Mouse (Mus musculus): Measurements from ENCODE around the gene Adra2b. TPM values are rescaled to one million over a fixed set of nuclear protein-coding genes. Genes with fewer than 3 reads are reported as not detected.

The Adra2b gene
- total RNA-seq, 2 experiments from 2014 or later: 0.61 to 0.88 TPM

DNA sequence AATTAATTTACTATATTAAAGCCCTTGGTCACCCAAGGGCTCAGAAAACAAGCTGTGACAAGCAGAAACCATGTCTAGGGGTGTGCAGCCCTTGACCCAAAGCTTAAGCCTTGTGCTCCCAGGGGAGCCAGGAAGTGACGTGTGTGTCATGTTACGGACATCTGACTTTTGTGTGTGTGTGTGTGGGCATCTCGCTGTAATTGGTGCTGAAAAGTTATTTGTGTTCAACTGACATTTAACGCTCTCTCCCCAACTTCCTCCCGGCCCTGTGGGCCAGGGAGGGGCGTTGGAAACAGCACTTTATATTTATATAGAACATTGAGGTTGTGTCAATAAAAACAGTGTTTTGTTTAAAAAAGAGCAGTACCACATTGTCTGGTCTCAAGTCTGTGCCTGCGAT, 25.0 kb upstream of the Adra2b start:
- DNase-seq (ENCODE audit: low spot score): no peak
- intact Hi-C loops (cut with DNase I): no loop called here

DNA sequence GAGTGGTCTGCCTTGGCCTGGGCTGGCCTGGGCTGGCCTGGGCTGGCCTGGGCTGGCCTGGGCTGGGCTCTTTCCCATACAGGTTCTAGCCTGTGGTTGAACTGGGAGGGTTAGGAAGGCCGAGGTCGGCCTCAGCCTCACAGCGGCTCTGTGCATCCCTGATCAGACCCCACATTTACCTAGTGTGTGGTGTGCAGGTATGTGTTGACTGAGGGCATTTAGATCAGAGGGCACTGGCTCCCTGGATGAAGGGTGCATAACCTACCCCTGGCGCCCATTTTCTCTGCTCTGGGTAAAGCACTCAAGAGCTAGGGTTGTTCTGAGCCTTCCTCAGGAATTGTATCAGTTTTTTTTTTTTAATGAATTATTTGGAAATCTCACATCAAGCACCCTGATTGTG, 24.6 kb upstream of the Adra2b start, which contains the start of gene Astl:
TSS of gene Astl (plus strand) at position 224 of the 400 bp plus-strand sequence.
- intact Hi-C loops (cut with DNase I): no loop called here

DNA sequence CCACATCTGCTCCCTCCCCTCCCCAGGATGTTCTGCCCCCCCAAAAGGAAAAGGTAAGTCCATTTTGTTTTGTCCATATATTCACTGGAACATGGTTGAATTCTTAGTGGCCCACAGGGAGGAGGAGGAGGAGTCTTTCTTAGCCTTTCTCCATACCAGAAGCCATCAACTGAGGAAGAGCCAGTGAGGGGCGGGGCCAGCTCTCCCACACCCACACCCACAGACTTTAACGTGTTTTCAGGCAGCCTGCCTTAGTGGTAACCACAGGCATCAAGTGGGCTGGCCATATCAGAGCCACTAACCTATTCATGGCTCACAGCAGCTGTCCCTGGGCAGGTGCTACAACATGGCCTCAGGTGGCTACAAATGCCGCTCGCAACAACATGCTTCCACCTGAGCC, 24.2 kb upstream of the Adra2b start:
- intact Hi-C loops (cut with DNase I): no loop called here
- DNase-seq (ENCODE audit: low spot score): no peak

More for the DNA sequence above, 24.6 kb upstream of the Adra2b start, which contains the start of gene Astl:
- DNase-seq (ENCODE audit: low spot score): no peak

DNA sequence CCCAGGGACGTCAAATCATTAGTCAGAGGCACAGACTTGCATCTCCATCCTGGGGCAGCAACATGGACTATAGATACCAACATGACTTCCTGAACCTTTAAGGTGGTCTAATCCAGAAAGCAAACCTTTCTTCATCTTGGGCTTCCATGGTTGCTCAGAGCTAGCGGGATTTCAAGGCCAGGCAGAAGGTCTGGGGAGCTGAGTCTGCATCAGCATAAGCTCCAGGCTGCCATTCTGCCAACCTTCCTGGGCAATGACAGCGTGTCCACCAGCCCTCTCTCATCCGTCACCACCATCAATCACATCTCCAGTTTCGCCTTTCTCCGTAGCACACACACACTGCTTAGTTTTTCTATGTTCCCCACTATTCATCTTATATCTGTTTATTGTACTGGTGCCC, 23.7 kb upstream of the Adra2b start:
- DNase-seq (ENCODE audit: low spot score): no peak
- intact Hi-C loops (cut with DNase I): no loop called here

DNA sequence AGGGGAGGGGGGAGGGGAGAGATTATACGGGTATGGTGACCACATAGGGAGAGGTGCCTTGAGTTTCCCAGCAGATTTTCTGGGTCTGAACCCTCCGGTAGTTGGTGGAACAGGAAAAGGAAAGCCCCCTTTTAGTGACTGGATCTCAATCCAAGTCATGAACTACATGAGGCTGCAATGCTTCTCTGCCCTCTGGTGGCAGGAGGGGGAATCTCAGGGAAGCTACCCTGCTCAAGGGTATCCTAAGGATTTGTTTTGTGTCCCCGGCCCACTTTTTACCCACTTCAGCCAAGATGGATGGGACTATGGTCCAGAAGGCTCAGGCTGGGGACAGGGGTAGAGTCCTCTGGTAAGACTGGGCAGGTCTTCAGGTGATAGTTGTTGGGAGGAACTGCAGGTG, 21.8 kb upstream of the Adra2b start:
- intact Hi-C loops (cut with DNase I): loop anchor here (2.0 kb wide), 2 partner anchors 32 to 174 kb away; no protein-coding TSS in a partner anchor
- no peak for DNase-seq (ENCODE audit: low spot score)

DNA sequence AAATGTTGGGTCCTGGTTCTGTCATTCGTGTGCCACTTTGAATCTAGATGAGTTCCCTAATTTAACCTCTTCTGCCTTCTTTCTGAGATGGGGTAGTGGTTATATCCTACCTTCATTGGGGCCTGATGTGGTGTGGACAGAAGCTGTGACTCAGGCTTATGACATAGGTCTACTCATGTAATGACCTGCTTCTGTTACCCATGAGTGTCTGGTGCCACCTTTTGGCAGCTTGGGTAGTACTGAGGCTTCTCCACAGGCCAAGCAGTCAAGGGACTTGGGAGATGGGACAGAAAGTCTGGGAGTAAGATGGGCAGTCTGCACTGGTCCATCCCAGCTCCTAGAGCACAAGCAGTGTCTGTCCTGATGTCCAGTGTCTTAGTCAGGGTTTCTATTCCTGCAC, 16.7 kb upstream of the Adra2b start:
- intact Hi-C loops (cut with DNase I): no loop called here
- no peak for DNase-seq (ENCODE audit: low spot score)

DNA sequence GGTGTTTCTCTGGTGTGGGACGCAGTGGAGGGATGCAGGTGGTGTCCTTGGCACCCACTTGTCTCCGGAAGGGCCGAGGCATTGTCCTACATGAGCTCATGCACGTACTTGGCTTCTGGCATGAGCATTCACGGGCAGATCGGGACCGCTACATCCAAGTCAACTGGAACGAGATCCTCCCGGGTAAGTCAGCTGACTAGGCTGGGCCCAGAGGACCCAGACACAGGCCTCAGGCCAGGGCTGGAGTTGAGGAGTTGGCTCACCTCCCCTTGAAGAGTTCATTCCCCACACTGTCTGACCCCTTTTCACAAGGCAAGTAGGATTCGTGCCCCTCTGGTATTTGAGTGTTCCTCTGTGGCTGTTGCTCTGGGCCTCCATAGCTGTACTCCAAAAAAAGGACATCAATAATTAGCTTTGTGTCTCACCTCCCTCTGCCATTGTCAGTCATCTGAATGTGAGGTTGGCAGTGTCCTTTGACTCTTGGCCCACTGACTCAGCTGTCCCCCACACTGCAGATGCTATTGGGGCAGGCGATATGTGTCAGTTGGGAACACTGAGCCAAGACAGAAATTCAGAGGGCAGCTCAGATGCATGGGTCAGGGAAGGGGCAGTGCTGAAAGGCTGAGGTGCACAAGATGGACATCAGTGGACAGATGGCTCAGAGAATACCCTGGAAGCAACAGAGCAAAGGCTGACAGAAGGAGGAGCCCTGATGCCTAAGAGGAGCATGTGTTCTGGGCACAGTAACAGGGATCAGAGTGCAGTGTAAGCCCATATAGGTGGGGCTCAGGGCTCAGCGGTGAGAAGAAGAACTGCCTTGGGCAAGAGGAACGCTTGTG, 15.6 kb upstream of the Adra2b start:
- intact Hi-C loops (cut with DNase I): no loop called here
- DNase-seq (ENCODE audit: low spot score): no peak

DNA sequence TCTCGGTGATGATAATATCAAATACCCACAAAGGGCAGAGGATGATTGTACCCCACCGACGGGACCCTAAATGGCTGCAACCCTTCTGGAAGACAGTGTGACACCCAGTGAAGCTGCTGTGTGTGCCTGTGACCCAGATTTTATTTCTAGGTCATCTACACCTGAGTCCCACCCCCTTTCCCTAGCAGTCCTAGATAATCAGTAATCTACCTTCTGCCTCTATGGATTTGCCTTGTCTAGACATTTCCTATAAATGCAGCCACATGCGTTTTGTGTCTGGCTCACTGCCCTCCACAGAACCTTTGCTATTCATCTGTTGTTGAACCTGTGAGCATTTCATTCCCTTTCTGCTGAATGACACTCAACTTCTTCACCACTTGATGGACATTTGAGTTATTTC, 9.1 kb upstream of the Adra2b start:
- intact Hi-C loops (cut with DNase I): no loop called here
- DNase-seq (ENCODE audit: low spot score): no peak

DNA sequence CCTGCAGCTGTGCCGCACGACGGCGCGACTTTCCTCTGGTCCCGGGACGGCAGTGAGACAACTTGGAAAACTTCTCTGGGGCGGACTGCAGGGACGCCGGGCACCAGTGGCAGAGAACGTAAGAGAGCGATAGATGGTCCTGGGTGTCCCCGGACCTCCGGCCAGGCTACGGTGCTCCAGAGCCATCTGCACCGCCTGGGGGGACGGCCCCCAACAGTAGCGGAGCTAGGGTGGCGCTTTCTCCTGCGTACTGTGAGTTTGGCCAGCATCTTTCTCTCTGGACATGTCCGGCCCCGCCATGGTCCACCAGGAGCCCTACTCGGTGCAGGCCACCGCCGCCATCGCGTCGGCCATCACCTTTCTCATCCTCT, 259 bp downstream of the Adra2b start:
- no peak for DNase-seq (ENCODE audit: low spot score)
- intact Hi-C loops (cut with DNase I): loop anchor here (2.0 to 5.0 kb wide), 4 partner anchors 26 to 194 kb away; no protein-coding TSS in a partner anchor

DNA sequence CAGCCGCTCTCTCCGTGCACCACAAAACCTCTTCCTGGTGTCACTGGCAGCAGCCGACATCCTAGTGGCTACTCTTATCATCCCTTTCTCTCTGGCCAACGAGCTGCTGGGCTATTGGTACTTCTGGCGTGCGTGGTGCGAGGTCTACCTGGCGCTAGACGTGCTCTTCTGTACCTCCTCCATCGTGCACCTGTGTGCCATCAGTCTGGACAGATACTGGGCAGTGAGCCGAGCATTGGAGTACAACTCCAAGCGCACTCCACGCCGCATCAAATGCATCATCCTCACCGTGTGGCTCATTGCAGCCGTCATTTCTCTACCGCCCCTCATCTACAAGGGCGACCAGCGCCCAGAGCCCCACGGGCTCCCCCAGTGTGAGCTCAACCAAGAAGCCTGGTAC, 688 bp downstream of the Adra2b start:
- intact Hi-C loops (cut with DNase I): loop anchor here (2.0 to 5.0 kb wide), 4 partner anchors 25 to 194 kb away; no protein-coding TSS in a partner anchor
- no peak for DNase-seq (ENCODE audit: low spot score)

DNA sequence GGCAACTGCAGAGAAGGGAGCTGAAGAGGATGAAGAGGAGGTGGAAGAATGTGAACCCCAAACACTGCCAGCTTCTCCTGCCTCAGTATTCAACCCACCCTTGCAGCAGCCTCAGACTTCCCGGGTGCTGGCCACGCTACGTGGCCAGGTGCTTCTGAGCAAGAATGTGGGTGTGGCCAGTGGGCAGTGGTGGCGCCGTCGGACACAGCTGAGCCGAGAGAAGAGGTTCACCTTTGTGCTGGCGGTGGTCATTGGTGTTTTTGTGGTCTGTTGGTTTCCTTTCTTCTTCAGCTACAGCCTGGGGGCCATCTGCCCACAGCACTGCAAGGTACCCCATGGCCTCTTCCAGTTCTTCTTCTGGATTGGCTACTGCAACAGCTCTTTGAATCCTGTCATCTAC, 1.4 kb downstream of the Adra2b start:
- intact Hi-C loops (cut with DNase I): loop anchor here (5.0 kb wide), 2 partner anchors 138 to 193 kb away; no protein-coding TSS in a partner anchor
- DNase-seq (ENCODE audit: low spot score): no peak

DNA sequence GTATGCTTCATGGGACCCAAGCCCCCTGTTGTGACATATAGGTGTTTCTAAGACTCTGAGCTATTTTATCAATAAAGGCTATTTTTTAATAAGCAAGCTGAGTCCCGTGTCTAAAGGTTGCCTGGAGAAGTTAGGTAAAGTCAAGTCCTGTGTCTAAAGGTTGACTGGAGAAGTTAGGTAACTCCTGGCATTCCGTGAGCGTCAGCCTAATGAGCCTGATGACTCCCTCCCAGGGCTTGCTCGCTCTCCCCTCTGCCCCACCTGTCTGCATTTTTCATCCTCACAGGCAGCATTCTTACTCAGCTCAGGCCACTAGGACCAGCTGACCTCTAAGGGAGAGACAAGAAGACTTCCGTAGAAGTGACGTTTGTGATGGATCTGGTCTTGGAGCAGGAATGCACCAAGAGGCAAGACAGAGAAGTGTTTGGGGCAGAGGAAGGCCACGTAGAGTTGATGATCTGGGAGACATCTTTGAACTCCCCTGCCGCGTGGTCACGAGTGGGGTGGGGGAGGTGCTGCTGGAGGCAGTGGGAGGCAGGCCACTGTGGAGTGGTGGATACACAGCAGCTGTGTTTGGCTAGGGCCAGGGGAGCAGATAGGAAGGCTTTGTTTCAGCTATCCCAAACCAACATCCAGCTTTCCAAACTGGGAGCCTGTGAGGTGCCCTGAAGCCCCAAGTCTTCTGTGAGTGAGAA, 4.3 kb downstream of the Adra2b start:
- intact Hi-C loops (cut with DNase I): no loop called here
- no peak for DNase-seq (ENCODE audit: low spot score)

DNA sequence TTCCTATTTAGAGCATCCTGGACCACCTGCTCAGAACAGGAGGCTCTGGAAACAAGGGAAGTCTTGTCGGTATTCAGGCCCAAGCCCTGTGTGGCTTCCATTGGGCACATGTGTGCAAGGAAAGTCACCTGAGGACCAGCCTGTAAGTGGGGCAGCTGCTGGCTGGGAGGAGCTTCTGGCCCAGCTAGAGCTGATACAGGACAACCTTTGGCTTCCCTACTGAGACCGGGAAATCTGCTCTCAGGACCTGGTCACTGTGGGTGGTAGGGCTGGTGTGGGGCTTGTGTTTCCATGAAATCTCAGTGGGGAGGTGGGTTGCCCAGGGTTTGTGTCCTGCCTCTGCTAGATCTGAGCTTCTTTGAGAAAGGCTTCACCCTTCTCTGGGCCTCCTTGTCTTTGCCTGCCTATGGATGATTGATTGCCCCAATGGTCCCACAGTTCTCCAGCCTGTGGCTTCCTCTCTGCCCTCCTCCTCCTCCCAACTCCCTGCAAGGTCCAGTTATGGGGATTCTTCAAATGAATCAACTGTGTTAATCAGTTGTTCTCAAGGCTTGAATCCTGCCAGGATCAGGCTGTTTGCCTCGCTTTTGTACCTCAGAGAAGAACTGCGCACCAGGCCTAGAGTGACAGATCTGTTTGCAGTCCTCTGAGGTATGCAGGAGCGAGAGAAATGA, 6.8 kb downstream of the Adra2b start:
- intact Hi-C loops (cut with DNase I): no loop called here
- no peak for DNase-seq (ENCODE audit: low spot score)

DNA sequence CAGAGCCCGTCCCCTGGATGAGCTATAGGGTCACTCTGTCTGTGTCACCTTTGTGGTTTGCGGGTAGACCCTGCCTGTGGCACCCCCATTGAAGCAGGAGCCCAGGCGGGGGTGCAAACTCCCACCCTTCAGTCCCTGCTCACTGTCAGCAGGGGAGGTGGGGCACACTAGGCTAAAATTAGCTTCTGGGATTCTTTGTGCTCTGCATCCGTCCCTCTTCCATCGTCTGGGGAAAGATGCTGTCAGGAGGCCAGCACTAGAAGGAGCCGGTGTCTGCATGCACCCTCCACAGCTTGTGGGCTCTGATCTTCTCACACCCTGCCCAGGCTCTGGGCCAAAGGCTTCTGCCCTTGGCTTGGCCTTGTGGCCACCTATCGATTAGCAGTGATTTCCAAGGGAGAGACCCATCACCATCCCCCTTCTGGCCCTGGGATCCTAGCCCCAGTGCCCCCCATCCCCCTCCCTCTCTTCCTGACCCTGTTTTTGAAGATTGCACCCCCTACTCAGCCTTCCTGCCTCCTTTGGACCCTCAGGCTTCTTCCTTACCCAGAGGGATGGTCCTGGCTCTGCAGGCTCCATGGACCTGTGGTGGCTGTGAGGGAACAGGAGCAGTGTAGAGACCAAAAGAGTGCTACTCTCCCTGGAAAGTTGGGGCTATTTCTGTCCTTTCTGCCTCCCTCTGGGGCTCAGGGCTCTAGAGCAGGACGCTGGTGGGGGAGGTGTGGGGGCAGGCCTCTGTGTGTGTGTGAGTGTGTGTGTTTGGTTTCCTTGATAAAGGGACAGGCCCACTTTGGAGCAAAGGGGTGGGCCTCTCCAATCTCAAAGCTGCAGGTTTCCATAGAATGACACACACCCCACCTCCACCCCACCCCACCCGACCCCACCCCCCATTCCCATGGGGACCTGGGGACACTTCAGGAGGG, 7.8 kb downstream of the Adra2b start:
- intact Hi-C loops (cut with DNase I): no loop called here

DNA sequence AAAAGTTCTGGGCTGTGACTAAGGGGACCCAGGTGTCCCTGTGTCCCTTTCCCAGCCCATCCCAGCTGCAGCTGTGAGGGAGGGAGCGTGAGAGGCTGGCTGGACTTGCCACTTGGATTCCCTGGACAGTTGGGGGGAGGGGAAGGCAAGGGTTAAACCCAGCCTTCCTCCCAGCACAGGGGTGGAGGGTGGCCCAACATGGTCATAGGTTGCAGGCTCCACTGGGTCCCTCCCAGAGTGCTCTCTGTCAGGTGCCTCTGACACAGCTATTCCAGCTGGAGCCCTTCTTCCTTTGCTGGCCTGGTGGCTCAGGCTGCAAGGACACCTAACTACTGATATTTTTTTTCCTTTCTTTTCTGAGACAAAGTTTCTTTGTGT, 8.5 kb downstream of the Adra2b start:
- intact Hi-C loops (cut with DNase I): no loop called here
- DNase-seq (ENCODE audit: low spot score): no peak

More for the DNA sequence above, 7.8 kb downstream of the Adra2b start:
- no peak for DNase-seq (ENCODE audit: low spot score)

DNA sequence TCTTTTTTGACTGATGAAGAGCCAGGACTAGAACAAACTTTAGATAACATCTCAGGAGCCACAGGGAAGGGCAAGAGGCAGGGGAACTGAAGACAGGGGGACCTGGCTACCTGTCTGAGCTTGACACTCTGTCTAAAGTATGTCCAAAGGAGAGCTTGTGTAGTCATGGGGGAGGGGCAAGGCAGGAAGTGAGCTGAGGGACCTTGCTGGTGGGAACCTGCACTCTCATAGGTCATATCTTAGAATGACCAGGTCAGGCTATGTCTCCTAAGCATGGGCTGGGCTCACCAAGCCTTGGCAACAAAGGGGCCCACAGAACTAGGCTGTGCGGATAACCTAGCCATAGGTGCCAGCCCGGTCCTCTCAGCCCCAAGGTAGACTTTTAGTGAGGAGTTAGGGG, 9.1 kb downstream of the Adra2b start:
- no peak for DNase-seq (ENCODE audit: low spot score)
- intact Hi-C loops (cut with DNase I): no loop called here

DNA sequence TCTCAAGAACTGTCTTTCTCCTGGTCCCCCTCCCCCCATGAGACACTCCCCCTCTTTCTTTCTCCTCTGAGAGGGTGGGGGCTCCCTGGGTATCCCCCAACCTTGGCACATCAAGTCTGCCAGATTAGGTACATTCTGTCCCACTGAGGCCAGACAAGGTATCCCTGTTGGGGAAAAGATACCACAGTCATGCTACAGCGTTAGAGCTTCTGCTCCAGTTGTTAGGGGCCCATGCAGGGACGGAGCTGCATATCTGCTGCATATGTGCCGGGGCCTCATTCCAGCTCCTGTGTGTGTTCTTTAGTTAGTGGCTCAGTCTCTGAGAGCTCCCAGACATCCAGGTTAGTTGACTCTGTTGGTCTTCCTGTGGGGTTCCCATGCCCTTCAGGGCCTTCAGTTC, 11.1 kb downstream of the Adra2b start:
- intact Hi-C loops (cut with DNase I): no loop called here
- DNase-seq (ENCODE audit: low spot score): no peak

DNA sequence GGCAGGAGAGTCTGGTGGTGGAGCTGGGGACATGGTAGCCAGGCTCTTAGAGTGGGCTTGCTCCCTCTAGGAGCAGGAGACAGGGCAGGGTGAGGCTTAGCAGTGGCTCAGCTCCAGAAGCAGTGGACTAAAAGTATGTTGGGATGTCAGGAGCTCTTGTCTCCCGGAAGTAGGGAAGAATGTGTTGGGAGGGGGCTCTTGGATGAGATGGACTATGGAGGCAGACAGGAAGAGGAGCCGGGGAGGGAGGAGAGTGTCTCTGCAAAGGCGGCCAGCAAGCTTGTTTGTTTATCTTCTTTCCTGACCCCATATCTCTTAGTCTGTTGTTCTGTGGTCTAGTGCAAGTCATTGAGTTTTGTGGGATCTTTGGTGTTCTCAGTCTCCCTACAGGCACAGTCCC, 12.1 kb downstream of the Adra2b start:
- intact Hi-C loops (cut with DNase I): no loop called here
- no peak for DNase-seq (ENCODE audit: low spot score)

DNA sequence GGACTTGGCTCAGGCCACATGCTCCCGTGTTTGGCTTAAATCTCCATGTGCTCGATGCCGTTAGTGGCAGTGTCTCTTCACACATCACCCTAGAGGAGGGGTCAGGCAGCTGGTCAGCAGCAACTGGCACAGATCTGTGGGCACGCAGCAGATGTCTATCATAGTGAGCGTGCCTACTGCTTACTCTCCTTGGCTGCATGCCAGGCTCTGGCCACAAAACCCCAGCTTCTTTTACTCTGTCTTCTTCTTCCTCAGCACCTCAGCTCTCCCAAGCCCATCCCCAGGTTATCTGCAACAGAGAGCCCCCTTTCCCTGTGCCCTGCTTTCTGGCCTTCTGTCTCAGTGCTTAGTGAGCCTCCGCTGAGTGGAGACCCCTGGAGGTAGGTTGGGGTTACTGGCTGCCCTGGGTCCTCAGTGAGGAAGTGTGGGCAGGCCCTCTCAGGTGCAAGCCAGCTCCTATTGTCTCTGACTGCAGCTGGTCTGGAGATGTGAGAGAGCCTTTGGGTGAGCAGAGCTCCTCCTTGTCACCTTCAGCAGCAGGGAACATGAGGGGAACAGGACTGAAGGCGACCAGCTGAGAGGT, 12.8 kb downstream of the Adra2b start:
- intact Hi-C loops (cut with DNase I): no loop called here

More for the DNA sequence above, 12.8 kb downstream of the Adra2b start:
- no peak for DNase-seq (ENCODE audit: low spot score)

All from heart, postnatal 25 days (tissue).